In genomic region chr19:55744576-55745191, GRCm38 (mm10) we compare ENCODE assay signal across 8 mouse cellular contexts. TPM values are rescaled to one million over a fixed set of nuclear protein-coding genes. Genes with fewer than 3 reads are reported as not detected.
A peak's percentile ranks its signal among the peaks of the same experiment; 100 is the strongest.
DNase-seq lines count a peak whose midpoint lies in the region; ATAC-seq and TF ChIP-seq lines count a peak whose summit lies in the region.

No protein-coding gene starts in this region.

- H3K27me3 ChIP-seq in heart, embryonic 15.5 days, result no peaks in the 10 kb centered on the region
- peaks cover 99% of the 10 kb centered on the region for H3K27me3 ChIP-seq in liver, embryonic 12.5 days (replicated peaks)
- H3K27me3 ChIP-seq in stomach, embryonic 15.5 days (replicated peaks), result no peaks in the 10 kb centered on the region

- TF ChIP-seq CTCF in gastrocnemius, adult 2 months (IDR thresholded peaks at IDR 0.05), result no peak; the same call in 1 of the 2 replicates

- intact Hi-C loops in gastrocnemius, adult 2 months (cut with DNase I), result loop anchor here (5.0 to 10.0 kb wide), 5 partner anchors 102 to 550 kb away; no protein-coding TSS in a partner anchor

- peak overlapping the region; percentile 96 for H3K4me3 ChIP-seq in gastrocnemius, adult 2 months
- peak overlapping the region; percentile 88 for H3K4me3 ChIP-seq in heart, embryonic 15.5 days
- H3K4me3 ChIP-seq in liver, embryonic 12.5 days, result peak overlapping the region; percentile 68
- H3K4me3 ChIP-seq in stomach, embryonic 15.5 days (replicated peaks), result peak overlapping the region; percentile 73

- no peaks in the 10 kb centered on the region for H3K36me3 ChIP-seq in heart, embryonic 15.5 days
- H3K36me3 ChIP-seq in liver, embryonic 12.5 days, result no peaks in the 10 kb centered on the region
- no peaks in the 10 kb centered on the region for H3K36me3 ChIP-seq in stomach, embryonic 15.5 days

- H3K9me3 ChIP-seq in heart, embryonic 15.5 days (replicated peaks), result no peaks in the 10 kb centered on the region
- no peaks in the 10 kb centered on the region for H3K9me3 ChIP-seq in liver, embryonic 12.5 days (replicated peaks)
- H3K9me3 ChIP-seq in stomach, embryonic 15.5 days, result no peaks in the 10 kb centered on the region

- WGBS in heart, embryonic 15.5 days, result 6% methylated on average over 21 of the region's 21 CpGs
- WGBS in liver, embryonic 12.5 days (ENCODE audit: insufficient replicate concordance), result 3% methylated on average over 21 of the region's 21 CpGs
- 6% methylated on average over 21 of the region's 21 CpGs for WGBS in stomach, embryonic 15.5 days

- peak overlapping the region; percentile 96 for H3K9ac ChIP-seq in heart, embryonic 15.5 days
- peak overlapping the region; percentile 77 for H3K9ac ChIP-seq in liver, embryonic 12.5 days
- peak overlapping the region; percentile 79; the same call in 1 of the 2 replicates for H3K9ac ChIP-seq in stomach, embryonic 15.5 days

- peak overlapping the region; percentile 91 for H3K4me2 ChIP-seq in heart, embryonic 15.5 days
- peak overlapping the region; percentile 88 for H3K4me2 ChIP-seq in liver, embryonic 12.5 days
- H3K4me2 ChIP-seq in stomach, embryonic 15.5 days, result peak overlapping the region; percentile 74

- peak overlapping the region; percentile 97 for H3K27ac ChIP-seq in gastrocnemius, adult 2 months
- peak overlapping the region; percentile 98 for H3K27ac ChIP-seq in heart, embryonic 15.5 days
- peak overlapping the region; percentile 85 for H3K27ac ChIP-seq in liver, embryonic 12.5 days
- H3K27ac ChIP-seq in stomach, embryonic 15.5 days, result peak overlapping the region; percentile 99

- no peak for ATAC-seq in heart, embryonic 15.5 days (replicated peaks; ENCODE audit: insufficient number of reproducible peaks, insufficient read depth, low FRiP score, low read depth)
- no peak for ATAC-seq in liver, embryonic 12.5 days
- ATAC-seq in stomach, embryonic 15.5 days (ENCODE audit: insufficient read depth, low FRiP score, low read depth), result no peak
- no peak for ATAC-seq in megakaryocyte progenitor cell, adult 5-6 weeks (replicated peaks; ENCODE audit: poor library complexity)

- H3K4me1 ChIP-seq in heart, embryonic 15.5 days (replicated peaks), result peaks cover 54% of the 10 kb centered on the region
- H3K4me1 ChIP-seq in liver, embryonic 12.5 days, result peaks cover 68% of the 10 kb centered on the region
- peaks cover 44% of the 10 kb centered on the region for H3K4me1 ChIP-seq in stomach, embryonic 15.5 days

- DNase-seq in gastrocnemius, adult 2 months, result no peak
- no peak for DNase-seq in gastrocnemius, postnatal 10 days
- DNase-seq in adipocyte (ENCODE audit: low spot score), result peak; percentile 71
- no peak for DNase-seq in frontal cortex, postnatal 14 days (ENCODE audit: low spot score in 2 of 2)

RNA-seq across cellular contexts. Expression of gene Tcf7l2, which starts 3.1 kb away (rescaled TPM):
- 10 to 100 TPM; 10.3 to 11.0 TPM for total RNA-seq in gastrocnemius, adult 2 months (2021)
- total RNA-seq in gastrocnemius, postnatal 10 days (2021), result 10 to 100 TPM; 18.2 to 27.3 TPM
- polyA plus RNA-seq in heart, embryonic 15.5 days (2015; fragmentation: Nextera tagmentation; extraction: Ambion mirVana), result 43.2 and 48.2 TPM in 2 replicates
- 22.9 and 23.0 TPM in 2 replicates for polyA plus RNA-seq in liver, embryonic 12.5 days (2016; fragmentation: Nextera tagmentation; extraction: Ambion mirVana)
- 85.2 and 89.4 TPM in 2 replicates for polyA plus RNA-seq in stomach, embryonic 15.5 days (2015; fragmentation: Nextera tagmentation; extraction: Ambion mirVana)
- 3.6 and 6.2 TPM in 2 replicates for total RNA-seq in megakaryocyte progenitor cell, adult 5-6 weeks (2015)
- 0.37 and 0.71 TPM in 2 replicates for total RNA-seq in megakaryocyte progenitor cell, adult 5-6 weeks (2017)
